Mouse (Mus musculus): Measurements from ENCODE around the gene Pnck.

DNA sequence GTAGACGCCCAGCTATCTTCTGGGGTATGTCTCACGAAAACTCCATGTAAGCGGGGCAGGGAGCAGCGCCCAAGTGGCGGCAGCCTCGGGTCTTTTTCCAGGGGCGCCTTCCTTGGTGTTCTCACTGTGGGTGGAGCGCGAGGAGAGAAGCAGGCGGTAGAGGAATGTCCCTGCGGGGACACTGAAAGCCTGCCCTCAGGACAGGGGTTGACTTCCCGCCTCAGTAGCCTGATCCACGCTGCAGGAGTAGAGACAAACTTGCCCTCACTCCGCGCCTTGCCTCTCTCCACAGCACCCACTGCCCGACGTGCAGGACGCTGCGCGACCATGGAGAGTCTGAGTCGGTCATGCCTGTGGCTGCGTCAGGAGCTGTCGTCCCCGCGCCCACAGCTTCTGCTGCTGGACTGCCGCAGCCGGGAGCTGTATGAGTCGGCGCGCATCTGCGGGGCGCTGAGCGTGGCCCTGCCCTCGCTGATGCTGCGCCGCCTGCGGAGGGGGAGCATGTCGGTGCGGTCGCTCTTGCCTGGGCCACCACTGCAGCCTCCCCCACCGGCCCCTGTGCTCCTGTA, 19.9 kb downstream of the Pnck start:
- TF ChIP-seq POU5F1 (IDR thresholded peaks at IDR 0.05; ENCODE audit: borderline replicate concordance, low read length) (no peak), CTCF (conservative IDR thresholded peaks at IDR 0.05; ENCODE audit: low read length) (no peak), NANOG (IDR thresholded peaks at IDR 0.05; ENCODE audit: borderline replicate concordance, low read length) (no peak)

Measured in E14TG2a.4 (cell line).